Mouse (Mus musculus) embryonic fibroblast, embryonic 13.5 days (primary cell): Measurements from ENCODE around the gene Ctnnbl1.

Experiments used
- CTCF ChIP-seq: IDR thresholded peaks from 2 replicates; pipeline ENCODE4 v1.5.1; 2011; ENCODE audit warnings: mild to moderate bottlenecking, control low read depth, low read length, moderate library complexity, borderline replicate concordance; ENCODE audit not compliant: insufficient read depth
- POLR2A ChIP-seq: IDR thresholded peaks from 2 replicates; pipeline ENCODE4 v1.6.1; 2011; ENCODE audit warnings: low read depth, mild to moderate bottlenecking, control low read depth, low read length, moderate library complexity

GRCm38 (mm10) chr2:157837050-157837449 lies 99.8 kb downstream of the Ctnnbl1 start:
- TF ChIP-seq POLR2A (no peak), CTCF (no peak)
